Mouse (Mus musculus) small intestine, adult 2 months (tissue): Measurements from ENCODE around the gene Apol7e. TPM values are rescaled to one million over a fixed set of nuclear protein-coding genes. Genes with fewer than 3 reads are reported as not detected.
A peak's percentile ranks its signal among the peaks of the same experiment; 100 is the strongest.
"Not testable (repeated sequence)": the region's sequence is repeated elsewhere in the genome, so short reads cannot be mapped to it uniquely, and the experiment has no call there.

ENCODE experiments used
- H3K27ac ChIP-seq: fragments of 200-500 bp; 2 replicates; pipeline ENCODE4 v1.5.1; 2012; ENCODE audit warnings: low read depth, low read length, control low read depth, inconsistent platforms; ENCODE audit not compliant: insufficient read depth
- H3K27me3 ChIP-seq: fragments of 200-500 bp; 2 replicates; pipeline ENCODE4 v1.6.1; 2012; ENCODE audit warnings: mild to moderate bottlenecking, moderate library complexity, low read length, inconsistent platforms; ENCODE audit not compliant: control insufficient read depth, insufficient read depth
- H3K36me3 ChIP-seq: fragments of 200-500 bp; 2 replicates; pipeline ENCODE4 v1.6.1; 2012; ENCODE audit warnings: mild to moderate bottlenecking, low read length, control low read depth, inconsistent platforms; ENCODE audit not compliant: control insufficient read depth, insufficient read depth
- H3K4me1 ChIP-seq: fragments of 200-500 bp; 2 replicates; pipeline ENCODE4 v1.6.1; 2012; ENCODE audit warnings: low read length, inconsistent platforms, mixed read lengths; ENCODE audit not compliant: control insufficient read depth, insufficient read depth, insufficient read length
- H3K4me3 ChIP-seq: fragments of 200-500 bp; 2 replicates; pipeline ENCODE4 v1.5.1; 2012; ENCODE audit warnings: low read depth, mild to moderate bottlenecking, control low read depth, inconsistent platforms, low read length, moderate library complexity
- CTCF ChIP-seq: fragments of 200-500 bp; IDR thresholded peaks from 2 replicates; pipeline ENCODE4 v1.5.1; 2012; ENCODE audit warnings: low read depth, mild to moderate bottlenecking, control low read depth, inconsistent platforms, low read length, moderate library complexity, mixed read lengths; ENCODE audit not compliant: insufficient replicate concordance, insufficient read length; ENCODE audit errors: extremely low read depth
- POLR2A ChIP-seq: fragments of 200-500 bp; IDR thresholded peaks from 2 replicates; pipeline ENCODE4 v1.6.1; 2012; ENCODE audit warnings: low read depth, mild to moderate bottlenecking, control low read depth, inconsistent platforms, low read length, moderate library complexity
- WGBS: fragments of 180-500 bp; shearing (Covaris S2); methylation state at CpG from one replicate; pipeline ENCODE4 v1.1.7; 2018; 5-methylcytosine and 5-hydroxymethylcytosine counted together
- polyA plus RNA-seq: library from polyadenylated mRNA; depleted of rRNA; stranded (reverse); fragments of >200 nt; gene quantifications from 2 replicates; pipeline ENCODE4 v1.2.3, GENCODE M21; 2012

The Apol7e gene
- polyA plus RNA-seq, 1 experiment: 3.6 TPM

- not testable (repeated sequence) for H3K4me1 ChIP-seq, H3K27ac ChIP-seq, H3K27me3 ChIP-seq, H3K4me3 ChIP-seq, H3K36me3 ChIP-seq
- no CpG with 5 or more reads among the region's 3 CpGs for WGBS
These were observed 22.9 kb downstream of the Apol7e start for GRCm38 (mm10) chr15:77721509-77721908.

GRCm38 (mm10) chr15:77724208-77724911 lies 25.7 kb downstream of the Apol7e start:
- H3K36me3 ChIP-seq, H3K27me3 ChIP-seq, H3K4me1 ChIP-seq, H3K27ac ChIP-seq, H3K4me3 ChIP-seq: not testable (repeated sequence)
- WGBS: 15% methylated on average over 3 of the region's 10 CpGs

- not testable (repeated sequence) for H3K4me1 ChIP-seq, H3K27me3 ChIP-seq, H3K27ac ChIP-seq, H3K36me3 ChIP-seq, H3K4me3 ChIP-seq
- WGBS: 72% methylated on average over 6 of the region's 6 CpGs
These were observed 26.9 kb downstream of the Apol7e start for GRCm38 (mm10) chr15:77725393-77726020.

GRCm38 (mm10) chr15:77727139-77727538 lies 28.5 kb downstream of the Apol7e start:
- not testable (repeated sequence) for H3K27me3 ChIP-seq, H3K27ac ChIP-seq, H3K4me1 ChIP-seq, H3K4me3 ChIP-seq, H3K36me3 ChIP-seq
- 0% methylated on average over 3 of the region's 3 CpGs for WGBS

GRCm38 (mm10) chr15:77727745-77728144 lies 29.1 kb downstream of the Apol7e start:
- H3K36me3 ChIP-seq, H3K4me3 ChIP-seq, H3K27me3 ChIP-seq, H3K27ac ChIP-seq, H3K4me1 ChIP-seq: not testable (repeated sequence)
- 44% methylated on average over 3 of the region's 3 CpGs for WGBS

- not testable (repeated sequence) for H3K27me3 ChIP-seq, H3K4me1 ChIP-seq, H3K36me3 ChIP-seq
- 15% methylated on average over 1 of the region's 4 CpGs for WGBS
- Histone ChIP-seq H3K27ac (peak within 1 kb of the TSS; percentile 75), H3K4me3 (peak within 1 kb of the TSS; percentile 45)
These were observed 30.1 kb downstream of the Apol7e start, which contains the start of gene Apol9b for GRCm38 (mm10) chr15:77728739-77729138. Apol9b (plus strand) TSS chr15:77729039.

- TF ChIP-seq POLR2A (no peak), CTCF (no peak)
- WGBS: 95% methylated on average over 5 of the region's 5 CpGs
- Histone ChIP-seq H3K36me3 (no peaks in the 10 kb centered on the region), H3K27me3 (no peaks in the 10 kb centered on the region), H3K4me3 (no peak overlapping the region), H3K27ac (no peak overlapping the region), H3K4me1 (peaks cover 13% of the 10 kb centered on the region; the same call in 1 of the 2 replicates)
These were observed 32.9 kb downstream of the Apol7e start for GRCm38 (mm10) chr15:77731605-77732004.

GRCm38 (mm10) chr15:77732851-77733250 lies 34.2 kb downstream of the Apol7e start:
- not testable (repeated sequence) for H3K4me3 ChIP-seq, H3K36me3 ChIP-seq, H3K27me3 ChIP-seq
- Histone ChIP-seq H3K27ac (peak overlapping the region; percentile 5), H3K4me1 (peaks cover 13% of the 10 kb centered on the region; the same call in 1 of the 2 replicates)
- WGBS: 89% methylated on average over 10 of the region's 10 CpGs

GRCm38 (mm10) chr15:77733380-77733779 lies 34.7 kb downstream of the Apol7e start:
- 41% methylated on average over 8 of the region's 8 CpGs for WGBS
- not testable (repeated sequence) for H3K36me3 ChIP-seq, H3K27me3 ChIP-seq
- H3K4me1 ChIP-seq: peaks cover 13% of the 10 kb centered on the region; the same call in 1 of the 2 replicates
- peak overlapping the region; percentile 40; the same call in 1 of the 2 replicates for H3K4me3 ChIP-seq
- H3K27ac ChIP-seq: peak overlapping the region; percentile 65

- H3K27ac ChIP-seq: peak overlapping the region; percentile 65
- H3K36me3 ChIP-seq, H3K27me3 ChIP-seq: not testable (repeated sequence)
- H3K4me1 ChIP-seq: peaks cover 13% of the 10 kb centered on the region; the same call in 1 of the 2 replicates
- peak overlapping the region; percentile 40 for H3K4me3 ChIP-seq
- WGBS: 30% methylated on average over 4 of the region's 4 CpGs
These were observed 35.2 kb downstream of the Apol7e start for GRCm38 (mm10) chr15:77733903-77734302.
